Mouse (Mus musculus): ENCODE measurements around the gene Galr3. TPM values are rescaled to one million over a fixed set of nuclear protein-coding genes. Genes with fewer than 3 reads are reported as not detected.

Galr3 gene
- polyA plus RNA-seq, 1 experiment: 10.8 TPM

GRCm38 (mm10) chr15:79092284-79092683 lies 50.6 kb downstream of the Galr3 start:
- no peaks in the 10 kb centered on the region for H3K27me3 ChIP-seq (replicated peaks)
- TF ChIP-seq FLI1 (IDR thresholded peaks at IDR 0.05; ENCODE audit: low read length): no peak
- TF ChIP-seq GATA1 (IDR thresholded peaks at IDR 0.05; ENCODE audit: borderline replicate concordance, low read length): no peak
- peaks cover 38% of the 10 kb centered on the region for H3K4me1 ChIP-seq
- peaks cover 88% of the 10 kb centered on the region for H3K36me3 ChIP-seq (replicated peaks; ENCODE audit: low read length)
- no peaks in the 10 kb centered on the region for H3K9me3 ChIP-seq
- H3K4me3 ChIP-seq (replicated peaks): no peak overlapping the region

Other genes with a start within 250 kb of the Galr3 start
- 1.5 and 2.1 TPM in 2 replicates for gene Card10, start 238.8 kb upstream of the Galr3 start, polyA plus RNA-seq (2012; ENCODE audit: insufficient read depth, low replicate concordance)
- gene Cdc42ep1, start 199.3 kb upstream of the Galr3 start, polyA plus RNA-seq (2012; ENCODE audit: insufficient read depth, low replicate concordance): 1.2 and 3.7 TPM in 2 replicates
- not detected in 2 replicates for gene Lgals2, start 186.4 kb upstream of the Galr3 start, polyA plus RNA-seq (2012; ENCODE audit: insufficient read depth, low replicate concordance)
- 198 and 388 TPM in 2 replicates for gene Gga1, start 164.7 kb upstream of the Galr3 start, polyA plus RNA-seq (2012; ENCODE audit: insufficient read depth, low replicate concordance)
- gene Gm49510, start 142.2 kb upstream of the Galr3 start, polyA plus RNA-seq (2012; ENCODE audit: insufficient read depth, low replicate concordance): 2.9 and 8.0 TPM in 2 replicates
- 1,441 and 3,817 TPM in 2 replicates for gene Sh3bp1, start 142.1 kb upstream of the Galr3 start, polyA plus RNA-seq (2012; ENCODE audit: insufficient read depth, low replicate concordance)
- gene Pdxp, start 128.0 kb upstream of the Galr3 start, polyA plus RNA-seq (2012; ENCODE audit: insufficient read depth, low replicate concordance): 8.6 and 29.8 TPM in 2 replicates
- 75.3 and 689 TPM in 2 replicates for gene Lgals1, start 115.2 kb upstream of the Galr3 start, polyA plus RNA-seq (2012; ENCODE audit: insufficient read depth, low replicate concordance)
- 16.3 and 19.1 TPM in 2 replicates for gene Nol12, start 107.0 kb upstream of the Galr3 start, polyA plus RNA-seq (2012; ENCODE audit: insufficient read depth, low replicate concordance)
- gene Triobp, start 94.2 kb upstream of the Galr3 start, polyA plus RNA-seq (2012; ENCODE audit: insufficient read depth, low replicate concordance): 97.8 and 237 TPM in 2 replicates
- 211 and 406 TPM in 2 replicates for gene H1f0, start 13.4 kb upstream of the Galr3 start, polyA plus RNA-seq (2012; ENCODE audit: insufficient read depth, low replicate concordance)
- 32.5 and 90.9 TPM in 2 replicates for gene Ankrd54, start 21.0 kb downstream of the Galr3 start, polyA plus RNA-seq (2012; ENCODE audit: insufficient read depth, low replicate concordance)
- gene Eif3l, start 33.3 kb downstream of the Galr3 start, polyA plus RNA-seq (2012; ENCODE audit: insufficient read depth, low replicate concordance): 9.1 and 10.8 TPM in 2 replicates
- 2.0 and 8.4 TPM in 2 replicates for gene Micall1, start 67.0 kb downstream of the Galr3 start, polyA plus RNA-seq (2012; ENCODE audit: insufficient read depth, low replicate concordance)
- 56.4 and 173 TPM in 2 replicates for gene Polr2f, start 99.1 kb downstream of the Galr3 start, polyA plus RNA-seq (2012; ENCODE audit: insufficient read depth, low replicate concordance)
- 4.1 TPM in 1 of 2 replicates, not detected in the other for gene 1700088E04Rik, start 99.4 kb downstream of the Galr3 start, polyA plus RNA-seq (2012; ENCODE audit: insufficient read depth, low replicate concordance)
- gene Sox10, start 123.4 kb downstream of the Galr3 start, polyA plus RNA-seq (2012; ENCODE audit: insufficient read depth, low replicate concordance): not detected in 2 replicates
- 9.5 and 16.0 TPM in 2 replicates for gene Pick1, start 187.3 kb downstream of the Galr3 start, polyA plus RNA-seq (2012; ENCODE audit: insufficient read depth, low replicate concordance)
- not detected in 2 replicates for gene Gm49486, start 187.5 kb downstream of the Galr3 start, polyA plus RNA-seq (2012; ENCODE audit: insufficient read depth, low replicate concordance)
- gene Slc16a8, start 212.9 kb downstream of the Galr3 start, polyA plus RNA-seq (2012; ENCODE audit: insufficient read depth, low replicate concordance): not detected in 2 replicates
- 1.9 TPM in 1 of 2 replicates, not detected in the other for gene Baiap2l2, start 243.7 kb downstream of the Galr3 start, polyA plus RNA-seq (2012; ENCODE audit: insufficient read depth, low replicate concordance)

Measured in megakaryocyte, embryonic 14.5 days (primary cell).